Mouse (Mus musculus): Measurements from ENCODE around the gene Cytl1. TPM values are rescaled to one million over a fixed set of nuclear protein-coding genes. Genes with fewer than 3 reads are reported as not detected.

Gene Cytl1
- 46.5 and 77.8 TPM in 2 replicates for polyA plus RNA-seq (2014; fragmentation: Nextera tagmentation; extraction: Ambion mirVana)

GRCm38 (mm10) chr5:37735224-37735623 is at the start of gene Cytl1:
TSS of gene Cytl1 (plus strand) at chr5:37735519.
- no peaks in the 10 kb centered on the region for H3K9me3 ChIP-seq (ENCODE audit: control insufficient read depth, low read length)
- no peak within 1 kb of the TSS for H3K4me3 ChIP-seq (ENCODE audit: low read depth, low read length)
- peaks cover 4% of the 10 kb centered on the region; the same call in 1 of the 2 replicates for H3K4me1 ChIP-seq (ENCODE audit: control insufficient read depth, insufficient read depth, low read length)
- H3K27ac ChIP-seq (replicated peaks; ENCODE audit: low read depth, low read length) = no peak within 1 kb of the TSS
- no peaks in the 10 kb centered on the region for H3K36me3 ChIP-seq (ENCODE audit: control insufficient read depth, insufficient read depth, low read length)
- H3K27me3 ChIP-seq (replicated peaks; ENCODE audit: control insufficient read depth, insufficient read depth, low read length) = no peaks in the 10 kb centered on the region
- peak within 1 kb of the TSS; percentile 31; the same call in 1 of the 2 replicates for H3K4me2 ChIP-seq (ENCODE audit: low read depth, low read length)
- ATAC-seq (ENCODE audit: low read depth) (no peak), DNase-seq (ENCODE audit: low spot score) (peak; percentile 13)
- no peak within 1 kb of the TSS for H3K9ac ChIP-seq (ENCODE audit: low read depth, low read length)
- WGBS = 32% methylated on average over 5 of the region's 5 CpGs

- H3K36me3 ChIP-seq (ENCODE audit: control insufficient read depth, insufficient read depth, low read length) = no peaks in the 10 kb centered on the region
- H3K4me2 ChIP-seq (ENCODE audit: low read depth, low read length) = no peak overlapping the region
- no peak overlapping the region for H3K4me3 ChIP-seq (ENCODE audit: low read depth, low read length)
- H3K27me3 ChIP-seq (replicated peaks; ENCODE audit: control insufficient read depth, insufficient read depth, low read length) = no peaks in the 10 kb centered on the region
- no peaks in the 10 kb centered on the region for H3K9me3 ChIP-seq (ENCODE audit: control insufficient read depth, low read length)
- ATAC-seq (ENCODE audit: low read depth) (no peak), DNase-seq (ENCODE audit: low spot score) (no peak)
- no peak overlapping the region for H3K27ac ChIP-seq (replicated peaks; ENCODE audit: low read depth, low read length)
- no peaks in the 10 kb centered on the region for H3K4me1 ChIP-seq (ENCODE audit: control insufficient read depth, insufficient read depth, low read length)
- H3K9ac ChIP-seq (ENCODE audit: low read depth, low read length) = no peak overlapping the region
- WGBS = 78% methylated on average over 3 of the region's 3 CpGs
These were observed 42.6 kb upstream of the Cytl1 start for GRCm38 (mm10) chr5:37692759-37693158.

- Histone ChIP-seq H3K4me2 (ENCODE audit: low read depth, low read length) (no peak overlapping the region), H3K27me3 (replicated peaks; ENCODE audit: control insufficient read depth, insufficient read depth, low read length) (no peaks in the 10 kb centered on the region), H3K9ac (ENCODE audit: low read depth, low read length) (no peak overlapping the region), H3K4me1 (ENCODE audit: control insufficient read depth, insufficient read depth, low read length) (peaks cover 2% of the 10 kb centered on the region; the same call in 1 of the 2 replicates), H3K4me3 (ENCODE audit: low read depth, low read length) (no peak overlapping the region), H3K36me3 (ENCODE audit: control insufficient read depth, insufficient read depth, low read length) (no peaks in the 10 kb centered on the region), H3K9me3 (ENCODE audit: control insufficient read depth, low read length) (no peaks in the 10 kb centered on the region), H3K27ac (replicated peaks; ENCODE audit: low read depth, low read length) (no peak overlapping the region)
- 35% methylated on average over 4 of the region's 4 CpGs for WGBS
- DNase-seq (ENCODE audit: low spot score) (no peak), ATAC-seq (ENCODE audit: low read depth) (no peak)
These were observed 39.5 kb upstream of the Cytl1 start for GRCm38 (mm10) chr5:37695773-37696172.

GRCm38 (mm10) chr5:37697286-37697685 is 38.0 kb upstream of the Cytl1 start:
- WGBS = 80% methylated on average over 7 of the region's 7 CpGs
- Histone ChIP-seq H3K9ac (ENCODE audit: low read depth, low read length) (no peak overlapping the region), H3K27me3 (replicated peaks; ENCODE audit: control insufficient read depth, insufficient read depth, low read length) (no peaks in the 10 kb centered on the region), H3K4me2 (ENCODE audit: low read depth, low read length) (no peak overlapping the region), H3K27ac (replicated peaks; ENCODE audit: low read depth, low read length) (no peak overlapping the region), H3K9me3 (ENCODE audit: control insufficient read depth, low read length) (no peaks in the 10 kb centered on the region), H3K4me1 (ENCODE audit: control insufficient read depth, insufficient read depth, low read length) (peaks cover 2% of the 10 kb centered on the region; the same call in 1 of the 2 replicates), H3K4me3 (ENCODE audit: low read depth, low read length) (no peak overlapping the region), H3K36me3 (ENCODE audit: control insufficient read depth, insufficient read depth, low read length) (no peaks in the 10 kb centered on the region)
- ATAC-seq (ENCODE audit: low read depth) = no peak
- no peak for DNase-seq (ENCODE audit: low spot score)

GRCm38 (mm10) chr5:37699757-37700156 is 35.6 kb upstream of the Cytl1 start:
- H3K27me3 ChIP-seq (replicated peaks; ENCODE audit: control insufficient read depth, insufficient read depth, low read length) = no peaks in the 10 kb centered on the region
- H3K4me1 ChIP-seq (ENCODE audit: control insufficient read depth, insufficient read depth, low read length) = peaks cover 2% of the 10 kb centered on the region; the same call in 1 of the 2 replicates
- peak; percentile 85 for DNase-seq (ENCODE audit: low spot score)
- WGBS = 51% methylated on average over 12 of the region's 12 CpGs
- no peak overlapping the region for H3K9ac ChIP-seq (ENCODE audit: low read depth, low read length)
- no peak overlapping the region for H3K4me2 ChIP-seq (ENCODE audit: low read depth, low read length)
- H3K36me3 ChIP-seq (ENCODE audit: control insufficient read depth, insufficient read depth, low read length) = no peaks in the 10 kb centered on the region
- H3K4me3 ChIP-seq (ENCODE audit: low read depth, low read length) = no peak overlapping the region
- ATAC-seq (ENCODE audit: low read depth) = peak; percentile 82; the same call in 1 of the 2 replicates
- H3K27ac ChIP-seq (replicated peaks; ENCODE audit: low read depth, low read length) = no peak overlapping the region
- no peaks in the 10 kb centered on the region for H3K9me3 ChIP-seq (ENCODE audit: control insufficient read depth, low read length)

GRCm38 (mm10) chr5:37704962-37705361 is 30.4 kb upstream of the Cytl1 start:
- no peak for DNase-seq (ENCODE audit: low spot score)
- Histone ChIP-seq H3K9me3 (ENCODE audit: control insufficient read depth, low read length) (peaks cover 11% of the 10 kb centered on the region), H3K36me3 (ENCODE audit: control insufficient read depth, insufficient read depth, low read length) (no peaks in the 10 kb centered on the region), H3K27me3 (replicated peaks; ENCODE audit: control insufficient read depth, insufficient read depth, low read length) (no peaks in the 10 kb centered on the region), H3K4me3 (ENCODE audit: low read depth, low read length) (no peak overlapping the region), H3K27ac (replicated peaks; ENCODE audit: low read depth, low read length) (no peak overlapping the region), H3K4me1 (ENCODE audit: control insufficient read depth, insufficient read depth, low read length) (no peaks in the 10 kb centered on the region; the same call in 1 of the 2 replicates), H3K9ac (ENCODE audit: low read depth, low read length) (no peak overlapping the region), H3K4me2 (ENCODE audit: low read depth, low read length) (no peak overlapping the region)
- WGBS = 78% methylated on average over 2 of the region's 2 CpGs
- ATAC-seq (ENCODE audit: low read depth) = no peak

- Histone ChIP-seq H3K9ac (ENCODE audit: low read depth, low read length) (no peak overlapping the region), H3K9me3 (ENCODE audit: control insufficient read depth, low read length) (peaks cover 15% of the 10 kb centered on the region), H3K27me3 (replicated peaks; ENCODE audit: control insufficient read depth, insufficient read depth, low read length) (no peaks in the 10 kb centered on the region), H3K4me2 (ENCODE audit: low read depth, low read length) (no peak overlapping the region), H3K27ac (replicated peaks; ENCODE audit: low read depth, low read length) (no peak overlapping the region), H3K4me3 (ENCODE audit: low read depth, low read length) (no peak overlapping the region), H3K36me3 (ENCODE audit: control insufficient read depth, insufficient read depth, low read length) (no peaks in the 10 kb centered on the region), H3K4me1 (ENCODE audit: control insufficient read depth, insufficient read depth, low read length) (no peaks in the 10 kb centered on the region)
- WGBS = 60% methylated on average over 3 of the region's 3 CpGs
- DNase-seq (ENCODE audit: low spot score) (no peak), ATAC-seq (ENCODE audit: low read depth) (no peak)
These were observed 27.2 kb upstream of the Cytl1 start for GRCm38 (mm10) chr5:37708124-37708523.

GRCm38 (mm10) chr5:37709257-37709904 is 25.9 kb upstream of the Cytl1 start:
- Histone ChIP-seq H3K27me3 (replicated peaks; ENCODE audit: control insufficient read depth, insufficient read depth, low read length) (no peaks in the 10 kb centered on the region), H3K9ac (ENCODE audit: low read depth, low read length) (no peak overlapping the region), H3K4me1 (ENCODE audit: control insufficient read depth, insufficient read depth, low read length) (no peaks in the 10 kb centered on the region), H3K4me2 (ENCODE audit: low read depth, low read length) (no peak overlapping the region), H3K36me3 (ENCODE audit: control insufficient read depth, insufficient read depth, low read length) (no peaks in the 10 kb centered on the region), H3K9me3 (ENCODE audit: control insufficient read depth, low read length) (peaks cover 15% of the 10 kb centered on the region), H3K4me3 (ENCODE audit: low read depth, low read length) (no peak overlapping the region), H3K27ac (replicated peaks; ENCODE audit: low read depth, low read length) (no peak overlapping the region)
- WGBS = 87% methylated on average over 5 of the region's 5 CpGs
- no peak for ATAC-seq (ENCODE audit: low read depth)
- DNase-seq (ENCODE audit: low spot score) = no peak

All from embryonic facial prominence, embryonic 14.5 days (tissue).